Mouse (Mus musculus): Measurements from ENCODE around the gene Nr2c2.

DNA sequence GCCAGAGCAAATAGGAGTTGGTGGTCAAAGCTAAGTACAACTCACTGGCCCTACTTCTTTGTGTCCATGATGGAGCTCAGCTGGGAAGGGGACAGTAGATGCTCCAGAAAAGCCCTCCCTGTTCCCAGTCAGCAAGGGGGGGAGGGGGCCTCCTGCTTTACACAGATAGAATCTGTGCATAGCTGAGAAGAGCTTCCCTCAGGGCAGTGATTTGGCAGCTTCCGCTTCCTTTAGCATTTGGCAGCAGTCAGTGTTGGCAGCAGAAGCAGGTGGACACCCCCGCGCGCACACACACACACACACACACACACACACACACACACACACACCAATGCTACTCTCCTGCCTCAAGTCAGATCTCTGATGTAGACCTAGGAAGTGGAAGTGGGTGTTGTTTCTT lies 49.1 kb upstream of the Nr2c2 start:
- TF ChIP-seq HCFC1 (IDR thresholded peaks at IDR 0.05; ENCODE audit: borderline replicate concordance, insufficient read depth, low read length), result no peak
- TF ChIP-seq ZC3H11A (IDR thresholded peaks at IDR 0.05; ENCODE audit: borderline replicate concordance, low read depth, low read length), result no peak
- TF ChIP-seq MAFK (IDR thresholded peaks at IDR 0.05; ENCODE audit: insufficient read depth, low read depth, low read length), result no peak

Data from ES-E14 (cell line).